Mouse (Mus musculus) mesoderm, embryonic 11.5 days (tissue): ENCODE measurements around the gene Kazn.

ENCODE experiments used
- DNase-seq: peaks from one replicate; pipeline ENCODE4 v3.0.0-alpha.2; 2012; ENCODE audit warnings: low read depth, low spot score

Gene Kazn

GRCm38 (mm10) chr4:142239240-142240126 lies at the start of gene Kazn:
Gene Kazn (minus strand): TSS chr4:142239401.
- peak; percentile 92 for DNase-seq

GRCm38 (mm10) chr4:142285471-142285870 lies 46.3 kb upstream of the Kazn start:
- DNase-seq = no peak

DNA sequence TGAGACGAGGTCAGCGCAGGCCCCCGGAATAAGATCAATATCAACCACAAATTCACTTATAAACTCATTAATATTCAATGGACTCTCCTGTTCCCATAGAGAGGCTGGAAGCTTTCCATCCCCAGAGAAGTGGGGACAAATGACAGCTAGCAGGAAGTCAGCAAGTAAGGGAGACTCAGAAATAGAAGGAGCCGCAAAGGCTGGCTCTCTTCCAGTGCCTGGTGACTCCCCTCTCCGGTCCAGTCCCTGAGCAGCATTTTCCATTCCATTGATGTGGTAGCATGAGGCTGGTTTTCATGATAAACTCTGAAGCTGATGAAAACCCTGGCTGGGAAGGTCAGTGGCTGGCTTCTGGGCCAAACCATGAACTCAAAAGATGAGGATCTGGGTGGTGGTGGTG lies 44.7 kb upstream of the Kazn start:
- no peak for DNase-seq

DNA sequence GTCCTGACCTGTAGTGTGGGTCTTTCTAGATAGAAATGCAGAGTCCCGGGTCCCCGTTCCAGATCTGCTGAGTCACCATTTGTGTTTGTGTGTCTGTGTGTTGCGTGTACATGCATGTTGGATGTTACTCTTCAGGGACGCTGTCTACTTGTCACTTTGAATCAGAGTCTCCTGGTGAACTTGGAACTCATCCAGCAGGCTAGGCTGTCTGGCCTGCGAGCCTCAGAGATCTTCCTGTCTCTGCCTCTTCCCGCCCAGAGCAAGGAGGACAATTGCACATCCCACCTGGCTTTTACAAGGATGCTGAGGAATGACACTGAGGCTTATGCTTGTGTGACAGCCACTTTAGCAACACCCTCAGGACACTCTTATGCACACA lies 39.0 kb upstream of the Kazn start:
- no peak for DNase-seq

GRCm38 (mm10) chr4:142277481-142278196 lies 38.4 kb upstream of the Kazn start:
- no peak for DNase-seq

DNA sequence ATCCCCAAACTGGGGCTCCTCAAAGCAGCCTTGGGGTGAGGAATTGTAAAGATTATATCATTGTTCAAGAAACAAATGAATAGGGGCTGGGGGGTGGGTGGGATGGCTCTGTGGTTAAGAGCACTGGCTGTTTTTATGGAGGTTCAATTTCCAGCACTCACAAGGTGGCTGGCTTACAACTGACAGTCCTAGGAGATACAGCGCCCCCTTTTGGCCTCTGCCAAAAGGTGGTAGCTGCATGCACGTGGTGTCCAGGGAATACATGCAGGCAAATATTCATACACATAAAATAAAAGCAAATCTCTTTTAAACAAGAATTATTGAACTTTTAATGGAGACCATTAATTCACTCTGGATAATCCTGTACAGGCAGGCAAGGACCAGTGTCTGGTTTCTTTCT lies 36.0 kb upstream of the Kazn start:
- no peak for DNase-seq

DNA sequence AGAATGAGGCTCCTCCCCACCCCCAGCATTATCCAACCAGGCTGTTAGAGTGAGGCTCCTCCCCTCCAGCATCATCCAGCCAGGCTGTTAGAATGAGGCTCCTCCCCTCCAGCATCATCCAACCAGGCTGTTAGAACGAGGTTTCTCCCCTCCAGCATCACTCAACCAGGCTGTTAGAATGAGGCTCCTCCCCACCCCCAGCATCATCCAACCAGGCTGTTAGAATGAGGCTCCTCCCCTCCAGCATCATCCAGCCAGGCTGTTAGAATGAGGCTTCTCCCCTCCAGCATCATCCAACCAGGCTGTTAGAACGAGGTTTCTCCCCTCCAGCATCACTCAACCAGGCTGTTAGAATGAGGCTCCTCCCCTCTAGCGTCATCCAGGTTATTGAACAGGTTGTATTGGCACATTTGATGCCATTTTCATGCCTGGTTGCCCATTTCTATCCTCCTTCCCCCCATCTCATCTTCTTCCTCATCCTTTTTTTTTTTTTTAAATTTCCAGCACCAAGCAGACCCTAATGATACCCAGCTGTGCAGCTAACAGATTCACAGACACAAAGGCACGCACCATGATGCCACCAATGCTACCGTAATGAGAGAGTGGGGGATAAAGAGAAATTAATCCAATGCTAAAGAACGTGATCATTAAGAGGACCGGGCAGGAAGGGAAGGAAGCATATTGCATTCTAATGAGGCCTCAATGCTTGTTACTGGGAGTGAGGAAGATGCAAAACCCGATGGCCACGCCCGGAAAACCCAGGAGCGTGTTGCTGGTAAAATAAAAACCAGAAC lies 35.4 kb upstream of the Kazn start:
- DNase-seq = no peak

GRCm38 (mm10) chr4:142271506-142271905 lies 32.3 kb upstream of the Kazn start:
- DNase-seq = no peak

DNA sequence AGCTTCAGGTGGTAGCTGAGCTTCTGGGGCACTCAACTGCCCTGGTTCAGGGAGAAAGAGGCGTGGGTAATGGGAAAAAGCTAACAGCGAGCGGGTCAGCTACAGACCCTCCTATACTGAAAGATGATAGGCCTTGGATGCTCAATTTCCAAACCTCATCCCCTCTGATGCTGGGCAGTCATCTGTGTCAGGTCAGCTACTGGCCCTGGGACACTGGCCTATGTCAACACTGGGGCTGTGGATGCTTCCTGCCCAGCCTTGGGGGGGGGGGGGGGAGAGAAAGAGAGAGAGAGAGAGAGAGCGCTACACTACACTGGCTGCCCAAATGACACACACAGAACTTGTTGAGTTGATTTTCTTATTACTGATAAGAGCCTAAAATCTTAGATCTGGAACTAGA lies 28.6 kb upstream of the Kazn start:
- no peak for DNase-seq

- no peak for DNase-seq
These were observed 28.2 kb upstream of the Kazn start for GRCm38 (mm10) chr4:142267348-142267819.

- no peak for DNase-seq
These were observed 25.1 kb upstream of the Kazn start for GRCm38 (mm10) chr4:142264335-142264734.

DNA sequence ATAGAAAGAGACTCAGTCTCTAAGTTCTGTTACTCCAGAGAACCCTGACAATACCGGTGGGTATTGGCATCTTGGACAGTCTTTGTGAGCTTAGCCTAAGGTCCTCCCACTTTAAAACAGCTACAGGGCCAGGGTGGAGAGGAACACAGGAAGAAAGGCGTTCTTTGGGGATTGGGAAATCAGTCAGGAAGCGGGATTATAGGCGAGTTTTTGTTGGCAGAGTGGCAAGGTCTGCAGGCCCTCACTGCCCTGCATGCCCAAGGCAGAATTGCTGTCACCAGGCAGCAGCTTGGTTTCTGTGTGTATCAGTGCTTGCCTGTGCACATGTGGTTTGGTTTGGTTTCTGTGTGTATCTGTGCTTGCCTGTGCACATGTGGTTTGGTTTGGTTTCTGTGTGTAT lies 22.5 kb upstream of the Kazn start:
- no peak for DNase-seq

DNA sequence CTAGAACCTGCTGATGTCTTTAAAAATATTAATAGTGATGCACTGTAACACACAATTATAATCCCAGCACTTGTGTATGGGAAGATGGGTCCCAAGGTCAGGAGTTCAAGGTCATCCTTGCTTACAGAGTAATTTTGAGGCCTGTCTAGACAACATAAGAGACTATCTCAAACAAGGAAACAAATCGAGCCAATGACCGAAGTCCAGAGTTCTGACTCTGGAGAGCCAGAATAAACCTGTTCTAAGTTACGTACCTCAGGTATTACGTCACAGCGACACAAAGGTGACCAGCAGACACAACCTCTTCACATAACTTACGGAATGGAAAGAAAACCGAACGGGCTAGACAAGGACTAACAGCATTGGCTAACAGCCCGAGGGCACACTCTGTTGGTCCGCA lies 19.5 kb upstream of the Kazn start:
- DNase-seq = no peak

- DNase-seq = no peak
These were observed 14.9 kb upstream of the Kazn start for GRCm38 (mm10) chr4:142254088-142254487.

- DNase-seq = peak; percentile 54
These were observed 12.5 kb upstream of the Kazn start for GRCm38 (mm10) chr4:142251471-142252354.

- no peak for DNase-seq
These were observed 10.9 kb upstream of the Kazn start for GRCm38 (mm10) chr4:142250054-142250453.

GRCm38 (mm10) chr4:142249401-142249800 lies 10.2 kb upstream of the Kazn start:
- DNase-seq = peak; percentile 77

GRCm38 (mm10) chr4:142248426-142248825 lies 9.2 kb upstream of the Kazn start:
- peak; percentile 83 for DNase-seq

GRCm38 (mm10) chr4:142246698-142247097 lies 7.5 kb upstream of the Kazn start:
- no peak for DNase-seq

DNA sequence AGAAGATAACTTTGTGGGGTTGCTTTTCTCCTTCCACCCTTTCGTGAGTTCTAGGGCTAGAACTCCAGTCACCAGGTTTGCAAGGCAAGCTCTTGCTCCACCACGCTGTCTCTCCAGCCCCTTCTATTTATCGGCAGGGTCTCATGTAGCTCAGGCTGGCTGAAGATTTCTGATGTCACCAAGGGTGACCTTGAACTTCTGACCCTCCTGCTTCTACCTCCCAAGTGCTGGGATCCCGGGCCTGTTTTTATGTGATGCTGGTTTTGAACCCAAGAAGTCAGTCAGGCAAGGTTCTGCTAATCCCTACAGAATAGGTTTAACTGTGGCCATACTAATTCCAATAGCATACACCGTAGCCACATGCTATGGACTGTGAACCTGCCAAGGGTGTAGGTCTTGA lies 5.4 kb upstream of the Kazn start:
- DNase-seq = no peak
